Mouse (Mus musculus) layer of hippocampus, postnatal 10 days (tissue): Measurements from ENCODE around the gene Psmd7. TPM values are rescaled to one million over a fixed set of nuclear protein-coding genes. Genes with fewer than 3 reads are reported as not detected.

ENCODE experiments used
- DNase-seq, 2 experiments: peaks; one replicate each; pipeline ENCODE4 v3.0.0; 2021; ENCODE audit warnings: low spot score in 2 of 2
- microRNA-seq, 2 experiments: library from miRNA; unstranded; fragments of <30 nt; microRNA quantifications; one replicate each; pipeline ENCODE4 v1.2.0; 2021
- total RNA-seq, 2 experiments: library from RNA; stranded (reverse); gene quantifications; 2 replicates each; pipeline ENCODE4 v1.2.3; 2021

Gene Psmd7
- total RNA-seq, 2 experiments from 2014 or later, result 112 to 116 TPM

DNA sequence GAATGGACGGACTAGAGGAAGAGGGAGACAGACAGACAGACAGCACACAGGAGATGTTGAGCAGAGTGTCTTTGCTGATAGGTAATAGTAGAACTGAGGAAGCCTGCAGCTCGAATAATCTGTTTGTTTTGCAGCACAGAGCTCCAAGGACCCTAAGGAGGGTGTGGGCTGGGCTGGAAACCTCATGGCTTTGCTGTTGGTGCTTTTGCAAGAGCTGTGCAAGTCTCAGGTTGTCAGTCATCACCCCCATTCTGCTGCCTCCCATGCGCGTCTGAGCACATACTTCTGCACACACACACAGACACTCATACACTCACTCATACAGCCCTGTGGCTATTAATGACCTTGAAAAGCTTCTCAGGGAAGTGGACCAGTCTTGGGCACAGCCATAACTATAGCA is 50.8 kb downstream of the Psmd7 start:
- no peak for DNase-seq

Small RNA genes lying within 50 kb of the gene (microRNA-seq; reads per million reads assigned to microRNA genes)
- 946 to 3,701 reads per million in 2 experiments for gene Mir140

Other genes with a start within 250 kb of the Psmd7 start
- gene Nqo1, start 185.3 kb downstream of the Psmd7 start, total RNA-seq, result 1 to 10 TPM; 2.3 to 3.0 TPM
- gene Nob1, start 163.4 kb downstream of the Psmd7 start, total RNA-seq, result 10 to 100 TPM; 36.3 to 36.9 TPM
- gene Wwp2, start 152.1 kb downstream of the Psmd7 start, total RNA-seq, result 10 to 100 TPM; 36.1 to 36.7 TPM